Mouse (Mus musculus): Measurements from ENCODE around the gene Mmachc. TPM values are rescaled to one million over a fixed set of nuclear protein-coding genes. Genes with fewer than 3 reads are reported as not detected.
"Not testable (repeated sequence)": the region's sequence is repeated elsewhere in the genome, so short reads cannot be mapped to it uniquely, and the experiment has no call there.

Gene Mmachc
- polyA plus RNA-seq, 1 experiment: 12.5 TPM

DNA sequence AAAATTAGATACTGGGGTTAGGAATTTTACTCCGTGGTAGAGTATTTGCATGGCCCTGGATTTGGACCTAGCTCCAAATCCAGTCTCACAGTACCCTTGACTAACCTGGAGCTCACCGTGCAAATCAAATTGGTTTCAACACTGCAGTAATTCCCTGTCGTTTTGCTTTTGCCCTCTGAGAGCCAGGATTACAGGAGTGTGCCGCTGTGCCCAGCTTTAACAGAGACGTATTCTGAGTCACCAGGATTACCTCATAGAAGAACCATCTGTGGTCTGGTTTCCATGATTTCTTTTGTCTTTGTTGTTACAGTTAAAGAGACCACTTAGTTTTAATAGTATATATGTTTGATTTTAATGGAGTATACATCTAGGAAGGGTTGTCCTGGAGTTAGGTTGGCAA is 29.1 kb downstream of the Mmachc start:
- no peak for TF ChIP-seq MYOG (IDR thresholded peaks at IDR 0.05; ENCODE audit: control insufficient read depth, extremely low read depth, insufficient read length)
- no peak for TF ChIP-seq CTCF (IDR thresholded peaks at IDR 0.05; ENCODE audit: control insufficient read depth, insufficient read depth, insufficient read length)
- TF ChIP-seq USF1 (IDR thresholded peaks at IDR 0.05; ENCODE audit: low read depth): no peak
- TF ChIP-seq MAX (IDR thresholded peaks at IDR 0.05): no peak
- no peak for TF ChIP-seq MYOD1 (IDR thresholded peaks at IDR 0.05; ENCODE audit: control insufficient read depth, insufficient read length, low read depth)
- TF ChIP-seq FOSL1 (IDR thresholded peaks at IDR 0.05; ENCODE audit: insufficient read depth, low read length, poor library complexity, severe bottlenecking): no peak
- no peak for TF ChIP-seq CEBPB (IDR thresholded peaks at IDR 0.05; ENCODE audit: low read depth)

DNA sequence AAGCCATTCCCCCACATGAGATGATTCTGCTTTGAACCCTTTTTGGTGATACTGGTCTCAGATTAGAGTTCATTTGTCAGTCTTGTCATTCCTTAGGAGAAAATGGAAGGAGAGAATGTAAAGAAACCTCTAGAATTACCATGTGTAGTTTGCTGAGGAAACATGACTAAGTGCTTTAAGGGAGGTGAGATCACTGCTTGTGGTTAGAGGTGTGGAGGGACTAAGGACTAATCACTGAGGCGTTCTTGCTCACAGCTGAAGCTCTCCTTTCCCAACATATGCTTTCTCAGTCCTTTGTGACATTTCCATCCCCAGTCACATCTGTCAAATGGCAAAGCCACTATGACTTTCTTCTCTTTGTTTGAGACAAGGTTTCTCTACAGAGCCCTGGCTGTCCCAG is 30.4 kb downstream of the Mmachc start:
- TF ChIP-seq CEBPB (IDR thresholded peaks at IDR 0.05; ENCODE audit: low read depth) (no peak), FOSL1 (IDR thresholded peaks at IDR 0.05; ENCODE audit: insufficient read depth, low read length, poor library complexity, severe bottlenecking) (no peak), MAX (IDR thresholded peaks at IDR 0.05) (no peak), MYOD1 (IDR thresholded peaks at IDR 0.05; ENCODE audit: control insufficient read depth, insufficient read length, low read depth) (no peak), USF1 (IDR thresholded peaks at IDR 0.05; ENCODE audit: low read depth) (no peak), MYOG (IDR thresholded peaks at IDR 0.05; ENCODE audit: control insufficient read depth, extremely low read depth, insufficient read length) (no peak), CTCF (IDR thresholded peaks at IDR 0.05; ENCODE audit: control insufficient read depth, insufficient read depth, insufficient read length) (no peak)
- H3ac ChIP-seq (ENCODE audit: control insufficient read depth, insufficient read length, low read depth): no peak overlapping the region
- no peaks in the 10 kb centered on the region for H3K27me3 ChIP-seq (ENCODE audit: control insufficient read depth, insufficient read depth, insufficient read length)
- no peak overlapping the region for H3K4me3 ChIP-seq (ENCODE audit: insufficient read depth, poor library complexity, severe bottlenecking)
- H3K79me2 ChIP-seq (ENCODE audit: control insufficient read depth, insufficient read depth): no peaks in the 10 kb centered on the region
- no peaks in the 10 kb centered on the region for H3K79me3 ChIP-seq (ENCODE audit: low read depth)
- no peaks in the 10 kb centered on the region for H3K36me3 ChIP-seq (ENCODE audit: control insufficient read depth, insufficient read depth)

More for the DNA sequence above, 29.1 kb downstream of the Mmachc start:
- Histone ChIP-seq H3K36me3 (ENCODE audit: control insufficient read depth, insufficient read depth) (no peaks in the 10 kb centered on the region), H3K79me2 (ENCODE audit: control insufficient read depth, insufficient read depth) (no peaks in the 10 kb centered on the region), H3K79me3 (ENCODE audit: low read depth) (no peaks in the 10 kb centered on the region), H3K4me3 (ENCODE audit: insufficient read depth, poor library complexity, severe bottlenecking) (no peak overlapping the region), H3K27me3 (ENCODE audit: control insufficient read depth, insufficient read depth, insufficient read length) (no peaks in the 10 kb centered on the region), H3ac (ENCODE audit: control insufficient read depth, insufficient read length, low read depth) (no peak overlapping the region)

DNA sequence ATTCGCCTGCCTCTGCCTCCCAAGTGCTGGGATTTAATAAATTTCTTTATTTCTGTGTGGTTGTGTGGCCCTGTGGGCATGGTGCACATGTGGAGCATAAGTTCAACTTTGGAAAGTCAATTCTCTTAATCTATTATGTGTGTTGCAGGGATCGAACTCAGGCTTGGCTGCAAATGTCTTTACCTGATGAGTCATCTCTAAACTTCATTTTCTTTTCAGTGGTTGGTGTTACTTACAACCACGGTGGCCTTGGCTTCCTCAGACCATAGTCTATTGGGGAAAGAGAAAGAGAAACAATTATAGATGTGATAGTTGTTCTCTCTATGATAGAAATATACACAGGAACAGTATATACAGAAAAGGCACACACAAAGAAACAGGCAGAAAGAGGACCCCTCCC is 32.2 kb downstream of the Mmachc start:
- Histone ChIP-seq H3K79me2 (ENCODE audit: control insufficient read depth, insufficient read depth) (no peaks in the 10 kb centered on the region), H3ac (ENCODE audit: control insufficient read depth, insufficient read length, low read depth) (no peak overlapping the region), H3K4me3 (ENCODE audit: insufficient read depth, poor library complexity, severe bottlenecking) (no peak overlapping the region), H3K79me3 (ENCODE audit: low read depth) (no peaks in the 10 kb centered on the region), H3K27me3 (ENCODE audit: control insufficient read depth, insufficient read depth, insufficient read length) (no peaks in the 10 kb centered on the region), H3K36me3 (ENCODE audit: control insufficient read depth, insufficient read depth) (no peaks in the 10 kb centered on the region)
- TF ChIP-seq MYOD1 (IDR thresholded peaks at IDR 0.05; ENCODE audit: control insufficient read depth, insufficient read length, low read depth) (no peak), MYOG (IDR thresholded peaks at IDR 0.05; ENCODE audit: control insufficient read depth, extremely low read depth, insufficient read length) (no peak), CEBPB (IDR thresholded peaks at IDR 0.05; ENCODE audit: low read depth) (no peak), CTCF (IDR thresholded peaks at IDR 0.05; ENCODE audit: control insufficient read depth, insufficient read depth, insufficient read length) (no peak), MAX (IDR thresholded peaks at IDR 0.05) (no peak), USF1 (IDR thresholded peaks at IDR 0.05; ENCODE audit: low read depth) (no peak)

DNA sequence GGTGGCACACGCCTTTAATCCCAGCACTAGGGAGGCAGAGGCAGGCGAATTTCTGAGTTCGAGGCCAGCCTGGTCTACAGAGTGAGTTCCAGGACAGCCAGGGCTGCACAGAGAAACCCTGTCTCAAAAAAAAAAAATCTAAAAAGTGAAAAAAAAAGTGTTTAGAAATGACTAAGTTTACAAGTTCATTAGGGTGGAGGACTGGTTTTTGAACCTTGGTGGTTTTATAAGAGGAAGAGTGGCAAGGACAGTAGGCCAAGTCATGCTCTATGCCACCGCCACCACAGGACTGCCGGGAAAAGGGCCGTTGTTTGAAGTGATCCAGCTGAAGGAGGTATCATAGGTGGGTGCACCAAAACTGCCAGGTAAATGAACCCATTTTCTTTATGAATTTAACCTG is 33.4 kb downstream of the Mmachc start:
- H3ac ChIP-seq (ENCODE audit: control insufficient read depth, insufficient read length, low read depth); H3K79me3 ChIP-seq (ENCODE audit: low read depth); H3K36me3 ChIP-seq (ENCODE audit: control insufficient read depth, insufficient read depth); H3K27me3 ChIP-seq (ENCODE audit: control insufficient read depth, insufficient read depth, insufficient read length); H3K79me2 ChIP-seq (ENCODE audit: control insufficient read depth, insufficient read depth); H3K4me3 ChIP-seq (ENCODE audit: insufficient read depth, poor library complexity, severe bottlenecking): not testable (repeated sequence)

DNA sequence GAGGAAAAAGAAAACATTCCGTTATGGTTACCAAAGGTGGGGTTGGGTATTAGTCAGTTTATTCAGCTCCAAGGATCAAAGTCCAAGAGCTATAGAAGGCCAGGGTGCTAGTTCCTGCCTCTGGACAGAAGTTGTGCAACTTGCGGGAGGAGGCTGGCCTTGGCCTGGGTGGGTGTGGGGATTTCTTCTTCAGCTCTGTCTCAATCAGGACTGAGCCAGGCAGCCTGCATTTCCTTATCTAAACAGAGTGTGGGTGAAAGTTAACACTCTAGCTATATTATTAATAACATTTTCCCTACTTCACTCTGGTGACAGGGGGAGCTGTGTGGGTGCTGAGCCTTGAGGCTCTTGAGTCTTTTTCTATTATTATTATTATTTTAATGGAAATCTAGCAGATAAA is 35.4 kb downstream of the Mmachc start:
- Histone ChIP-seq H3K79me2 (ENCODE audit: control insufficient read depth, insufficient read depth) (no peaks in the 10 kb centered on the region), H3ac (ENCODE audit: control insufficient read depth, insufficient read length, low read depth) (no peak overlapping the region), H3K36me3 (ENCODE audit: control insufficient read depth, insufficient read depth) (no peaks in the 10 kb centered on the region), H3K79me3 (ENCODE audit: low read depth) (no peaks in the 10 kb centered on the region), H3K27me3 (ENCODE audit: control insufficient read depth, insufficient read depth, insufficient read length) (no peaks in the 10 kb centered on the region), H3K4me3 (ENCODE audit: insufficient read depth, poor library complexity, severe bottlenecking) (no peak overlapping the region)
- TF ChIP-seq MAX (IDR thresholded peaks at IDR 0.05) (no peak), CEBPB (IDR thresholded peaks at IDR 0.05; ENCODE audit: low read depth) (peak; percentile 70), CTCF (IDR thresholded peaks at IDR 0.05; ENCODE audit: control insufficient read depth, insufficient read depth, insufficient read length) (no peak), USF1 (IDR thresholded peaks at IDR 0.05; ENCODE audit: low read depth) (no peak), MYOD1 (IDR thresholded peaks at IDR 0.05; ENCODE audit: control insufficient read depth, insufficient read length, low read depth) (no peak), FOSL1 (IDR thresholded peaks at IDR 0.05; ENCODE audit: insufficient read depth, low read length, poor library complexity, severe bottlenecking) (no peak), MYOG (IDR thresholded peaks at IDR 0.05; ENCODE audit: control insufficient read depth, extremely low read depth, insufficient read length) (no peak)

DNA sequence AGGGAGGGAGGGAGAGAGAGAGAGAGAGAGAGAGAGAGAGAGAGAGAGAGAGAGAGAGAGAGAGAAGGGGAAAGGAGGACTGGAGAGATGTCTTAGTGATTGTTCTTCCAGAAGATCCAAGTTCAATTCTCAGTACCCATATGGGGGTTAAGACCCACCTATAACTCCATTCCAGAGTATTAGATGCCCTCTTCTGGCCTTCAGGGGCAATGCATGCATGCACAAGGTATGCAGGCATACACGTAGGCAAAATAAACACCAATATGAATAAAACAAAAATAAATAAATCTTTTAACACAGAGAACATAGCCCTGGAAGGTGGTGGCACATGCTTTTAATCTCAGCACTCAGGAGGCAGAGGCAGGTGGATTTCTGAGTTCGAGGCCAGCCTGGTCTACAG is 38.9 kb downstream of the Mmachc start:
- no peaks in the 10 kb centered on the region for H3K36me3 ChIP-seq (ENCODE audit: control insufficient read depth, insufficient read depth)
- H3K79me3 ChIP-seq (ENCODE audit: low read depth): no peaks in the 10 kb centered on the region
- H3ac ChIP-seq (ENCODE audit: control insufficient read depth, insufficient read length, low read depth): no peak overlapping the region
- no peak overlapping the region for H3K4me3 ChIP-seq (ENCODE audit: insufficient read depth, poor library complexity, severe bottlenecking)
- H3K27me3 ChIP-seq (ENCODE audit: control insufficient read depth, insufficient read depth, insufficient read length): no peaks in the 10 kb centered on the region
- no peak for TF ChIP-seq MYOD1 (IDR thresholded peaks at IDR 0.05; ENCODE audit: control insufficient read depth, insufficient read length, low read depth)
- TF ChIP-seq CTCF (IDR thresholded peaks at IDR 0.05; ENCODE audit: control insufficient read depth, insufficient read depth, insufficient read length): no peak
- TF ChIP-seq FOSL1 (IDR thresholded peaks at IDR 0.05; ENCODE audit: insufficient read depth, low read length, poor library complexity, severe bottlenecking): no peak
- no peak for TF ChIP-seq CEBPB (IDR thresholded peaks at IDR 0.05; ENCODE audit: low read depth)
- TF ChIP-seq USF1 (IDR thresholded peaks at IDR 0.05; ENCODE audit: low read depth): no peak
- no peak for TF ChIP-seq MAX (IDR thresholded peaks at IDR 0.05)
- no peak for TF ChIP-seq MYOG (IDR thresholded peaks at IDR 0.05; ENCODE audit: control insufficient read depth, extremely low read depth, insufficient read length)
- H3K79me2 ChIP-seq (ENCODE audit: control insufficient read depth, insufficient read depth): no peaks in the 10 kb centered on the region

All from C2C12 (cell line).